Mouse (Mus musculus) neural tube, embryonic 12.5 days (tissue): ENCODE results near the gene Bmp3. TPM values are rescaled to one million over a fixed set of nuclear protein-coding genes. Genes with fewer than 3 reads are reported as not detected.

Experiments used
- ATAC-seq: fragments of 200-750 bp; cut with Nextera tagmentation; 2 replicates; pipeline ENCODE4 v1.8.0; 2017; ENCODE audit warnings: low read depth, mild to moderate bottlenecking, moderate TSS enrichment, moderate library complexity; ENCODE audit not compliant: low FRiP score
- H3K27ac ChIP-seq: fragments of 300-500 bp; sonication (generic); 2 replicates; pipeline ENCODE4 v1.5.1; 2016
- H3K27me3 ChIP-seq: fragments of 300-500 bp; sonication (generic); replicated peaks from 2 replicates; pipeline ENCODE4 v1.6.1; 2016; ENCODE audit warnings: mild to moderate bottlenecking
- H3K36me3 ChIP-seq: fragments of 300-500 bp; sonication (generic); 2 replicates; pipeline ENCODE4 v1.6.1; 2016; ENCODE audit warnings: mild to moderate bottlenecking
- H3K4me1 ChIP-seq: fragments of 300-500 bp; sonication (generic); 2 replicates; pipeline ENCODE4 v1.6.1; 2016
- H3K4me2 ChIP-seq: fragments of 300-500 bp; sonication (generic); replicated peaks from 2 replicates; pipeline ENCODE4 v1.6.1; 2016; ENCODE audit warnings: mild to moderate bottlenecking
- H3K4me3 ChIP-seq: fragments of 300-500 bp; sonication (generic); 2 replicates; pipeline ENCODE4 v1.5.1; 2016
- H3K9ac ChIP-seq: fragments of 300-500 bp; sonication (generic); 2 replicates; pipeline ENCODE4 v1.6.1; 2016; ENCODE audit warnings: mild to moderate bottlenecking
- H3K9me3 ChIP-seq: fragments of 300-500 bp; sonication (generic); 2 replicates; pipeline ENCODE4 v1.6.1; 2016; ENCODE audit warnings: mild to moderate bottlenecking
- WGBS: fragments of 180-500 bp; shearing (Covaris S2); methylation state at CpG from one replicate; pipeline ENCODE4 v1.1.7; 2016; 5-methylcytosine and 5-hydroxymethylcytosine counted together
- polyA plus RNA-seq: library from polyadenylated mRNA; unstranded; fragments of >200 nt; fragmentation: Nextera tagmentation; extraction: Ambion mirVana; gene quantifications from 2 replicates; pipeline ENCODE4 v1.2.1, GENCODE M21; 2016

The Bmp3 gene
- polyA plus RNA-seq, 1 experiment from 2014 or later, result 0.48 TPM

DNA sequence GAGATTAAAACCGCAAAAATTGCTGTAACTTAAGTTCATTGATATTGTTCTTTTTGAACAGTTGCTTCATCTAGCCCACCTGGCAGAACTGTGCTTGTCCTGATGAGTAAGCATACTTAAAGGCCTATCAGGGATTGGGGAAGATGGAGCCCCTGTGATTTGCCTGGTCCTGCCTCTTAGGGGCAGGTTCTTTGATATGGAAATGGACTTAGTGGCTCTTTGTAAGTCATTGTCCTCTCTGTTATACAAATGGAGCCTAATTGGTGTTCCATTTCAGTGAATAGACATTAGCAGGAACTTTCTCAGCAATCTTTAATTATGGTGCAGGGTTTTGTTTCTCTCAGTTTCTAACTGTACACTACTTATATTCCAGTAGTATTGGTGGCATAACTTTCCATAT is 67.4 kb downstream of the Bmp3 start:
- WGBS, result 55% methylated on average over 1 of the region's 1 CpGs
- no peak overlapping the region for H3K9ac ChIP-seq
- no peaks in the 10 kb centered on the region for H3K27me3 ChIP-seq
- H3K4me3 ChIP-seq, result no peak overlapping the region
- H3K36me3 ChIP-seq, result no peaks in the 10 kb centered on the region
- no peak overlapping the region for H3K27ac ChIP-seq
- H3K9me3 ChIP-seq, result no peaks in the 10 kb centered on the region
- no peak for ATAC-seq
- H3K4me2 ChIP-seq, result no peak overlapping the region
- H3K4me1 ChIP-seq, result no peaks in the 10 kb centered on the region

DNA sequence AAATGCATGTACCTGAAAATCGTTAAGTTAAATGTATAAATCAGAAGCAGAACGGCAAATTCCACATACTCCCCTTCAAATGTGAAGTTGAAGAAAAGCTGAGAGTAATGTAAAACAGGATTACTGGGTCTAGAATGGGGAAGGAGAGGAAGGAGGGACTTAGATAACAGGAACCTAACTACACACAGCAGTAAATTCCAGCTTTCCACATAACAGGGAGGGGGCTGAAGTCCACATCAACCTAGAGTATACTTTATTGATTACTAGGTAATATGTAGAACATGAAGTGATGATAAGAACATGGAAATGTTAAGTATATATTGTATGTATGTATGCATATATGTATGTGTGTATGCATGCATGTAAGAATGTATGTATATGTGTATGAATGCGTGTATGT is 68.7 kb downstream of the Bmp3 start:
- Histone ChIP-seq H3K9ac (no peak overlapping the region), H3K9me3 (no peaks in the 10 kb centered on the region), H3K4me1 (no peaks in the 10 kb centered on the region), H3K27ac (no peak overlapping the region), H3K4me2 (no peak overlapping the region), H3K27me3 (no peaks in the 10 kb centered on the region), H3K4me3 (no peak overlapping the region), H3K36me3 (no peaks in the 10 kb centered on the region)
- ATAC-seq, result no peak
- 94% methylated on average over 3 of the region's 3 CpGs for WGBS

Other genes starting within 250 kb of the Bmp3 start
- 1.7 TPM in 2 replicates for gene Prkg2, start 182.9 kb downstream of the Bmp3 start, polyA plus RNA-seq